Mouse (Mus musculus) midbrain, embryonic 14.5 days (tissue): Measurements from ENCODE around the gene Ppp2r5c. TPM values are rescaled to one million over a fixed set of nuclear protein-coding genes. Genes with fewer than 3 reads are reported as not detected.
A peak's percentile ranks its signal among the peaks of the same experiment; 100 is the strongest.

Source experiments
- ATAC-seq: fragments of 200-750 bp; cut with Nextera tagmentation; 2 replicates; pipeline ENCODE4 v1.8.0; 2017; ENCODE audit warnings: moderate number of reproducible peaks, moderate library complexity; ENCODE audit not compliant: low FRiP score, low TSS enrichment
- DNase-seq: peaks from one replicate; pipeline ENCODE4 v3.0.0-alpha.2; 2015
- H3K27ac ChIP-seq: fragments of 300-500 bp; sonication (generic); replicated peaks from 2 replicates; pipeline ENCODE4 v1.5.1; 2014; ENCODE audit warnings: mild to moderate bottlenecking, low read depth, low read length, moderate library complexity
- H3K27me3 ChIP-seq: fragments of 300-500 bp; sonication (generic); 2 replicates; pipeline ENCODE4 v1.6.1; 2014; ENCODE audit warnings: low read length, control low read depth, mixed read lengths; ENCODE audit not compliant: control insufficient read depth, insufficient read depth
- H3K36me3 ChIP-seq: fragments of 300-500 bp; sonication (generic); 2 replicates; pipeline ENCODE4 v1.6.1; 2014; ENCODE audit warnings: low read length, control low read depth; ENCODE audit not compliant: control insufficient read depth, insufficient read depth
- H3K4me1 ChIP-seq: fragments of 300-500 bp; sonication (generic); 2 replicates; pipeline ENCODE4 v1.6.1; 2014; ENCODE audit warnings: mild to moderate bottlenecking, antibody characterized with exemption, low read length, control low read depth; ENCODE audit not compliant: control insufficient read depth, insufficient read depth
- H3K4me2 ChIP-seq: fragments of 300-500 bp; sonication (generic); 2 replicates; pipeline ENCODE4 v1.6.1; 2014; ENCODE audit warnings: mild to moderate bottlenecking, low read length, moderate library complexity
- H3K4me3 ChIP-seq: fragments of 300-500 bp; sonication (generic); replicated peaks from 2 replicates; pipeline ENCODE4 v1.5.1; 2014; ENCODE audit warnings: low read depth, low read length
- H3K9ac ChIP-seq: fragments of 300-500 bp; sonication (generic); replicated peaks from 2 replicates; pipeline ENCODE4 v1.6.1; 2014; ENCODE audit warnings: mild to moderate bottlenecking, low read length, moderate library complexity
- H3K9me3 ChIP-seq: fragments of 300-500 bp; sonication (generic); 2 replicates; pipeline ENCODE4 v1.6.1; 2016; ENCODE audit warnings: low read length, control low read depth, mixed read lengths; ENCODE audit not compliant: control insufficient read depth
- WGBS: fragments of 180-500 bp; shearing (Covaris S2); extraction: QIAGEN DNeasy Blood & Tissue Kit; methylation state at CpG from one replicate; pipeline ENCODE4 v1.1.7; 2014; 5-methylcytosine and 5-hydroxymethylcytosine counted together
- polyA plus RNA-seq: library from polyadenylated mRNA; unstranded; fragments of >200 nt; fragmentation: Nextera tagmentation; extraction: Ambion mirVana; gene quantifications from 2 replicates; pipeline ENCODE4 v1.2.1, GENCODE M21; 2014

The Ppp2r5c gene
- polyA plus RNA-seq, 1 experiment from 2014 or later = 158 TPM

- WGBS = 93% methylated on average over 5 of the region's 5 CpGs
- Histone ChIP-seq H3K4me2 (no peak overlapping the region), H3K9ac (no peak overlapping the region), H3K36me3 (peaks cover 35% of the 10 kb centered on the region), H3K27ac (no peak overlapping the region), H3K27me3 (no peaks in the 10 kb centered on the region), H3K4me3 (no peak overlapping the region), H3K4me1 (no peaks in the 10 kb centered on the region), H3K9me3 (no peaks in the 10 kb centered on the region)
- ATAC-seq = no peak
- no peak for DNase-seq
These were observed 76.6 kb downstream of the Ppp2r5c start for GRCm38 (mm10) chr12:110523526-110523925.

GRCm38 (mm10) chr12:110532711-110533110, 85.8 kb downstream of the Ppp2r5c start:
- Histone ChIP-seq H3K4me2 (no peak overlapping the region), H3K27ac (no peak overlapping the region), H3K4me3 (no peak overlapping the region), H3K36me3 (0 out of 2 replicates have a peak, but pooled peaks cover 2% of the 10 kb centered on the region), H3K4me1 (no peaks in the 10 kb centered on the region), H3K27me3 (no peaks in the 10 kb centered on the region), H3K9ac (peak overlapping the region; percentile 14; the same call in 1 of the 2 replicates), H3K9me3 (no peaks in the 10 kb centered on the region)
- 93% methylated on average over 6 of the region's 6 CpGs for WGBS
- ATAC-seq = no peak
- DNase-seq = no peak

- ATAC-seq = no peak
- 92% methylated on average over 2 of the region's 2 CpGs for WGBS
- no peak overlapping the region for H3K27ac ChIP-seq
These were observed 86.2 kb downstream of the Ppp2r5c start for GRCm38 (mm10) chr12:110533151-110533550.

GRCm38 (mm10) chr12:110533832-110534231, 86.9 kb downstream of the Ppp2r5c start:
- 0 out of 2 replicates have a peak, but pooled peaks cover 2% of the 10 kb centered on the region for H3K36me3 ChIP-seq
- no peaks in the 10 kb centered on the region for H3K4me1 ChIP-seq
- H3K27me3 ChIP-seq = no peaks in the 10 kb centered on the region
- WGBS = 96% methylated on average over 3 of the region's 3 CpGs
- ATAC-seq (no peak), DNase-seq (no peak)
- H3K9me3 ChIP-seq = no peaks in the 10 kb centered on the region
- no peak overlapping the region for H3K9ac ChIP-seq
- H3K27ac ChIP-seq = no peak overlapping the region
- H3K4me3 ChIP-seq = no peak overlapping the region
- H3K4me2 ChIP-seq = no peak overlapping the region

More at GRCm38 (mm10) chr12:110533151-110533550, 86.2 kb downstream of the Ppp2r5c start:
- Histone ChIP-seq H3K9ac (no peak overlapping the region), H3K9me3 (no peaks in the 10 kb centered on the region), H3K36me3 (0 out of 2 replicates have a peak, but pooled peaks cover 2% of the 10 kb centered on the region), H3K27me3 (no peaks in the 10 kb centered on the region), H3K4me2 (no peak overlapping the region), H3K4me3 (no peak overlapping the region), H3K4me1 (no peaks in the 10 kb centered on the region)
- DNase-seq = no peak

- Histone ChIP-seq H3K27ac (no peak overlapping the region), H3K27me3 (no peaks in the 10 kb centered on the region), H3K9me3 (no peaks in the 10 kb centered on the region), H3K36me3 (0 out of 2 replicates have a peak, but pooled peaks cover 2% of the 10 kb centered on the region), H3K4me3 (no peak overlapping the region), H3K9ac (no peak overlapping the region), H3K4me2 (no peak overlapping the region), H3K4me1 (no peaks in the 10 kb centered on the region)
- DNase-seq = no peak
- WGBS = 91% methylated on average over 5 of the region's 5 CpGs
- no peak for ATAC-seq
These were observed 88.4 kb downstream of the Ppp2r5c start for GRCm38 (mm10) chr12:110535361-110535760.

- H3K27me3 ChIP-seq = no peaks in the 10 kb centered on the region
- WGBS = 95% methylated on average over 8 of the region's 8 CpGs
These were observed 90.8 kb downstream of the Ppp2r5c start for GRCm38 (mm10) chr12:110537751-110538150.

GRCm38 (mm10) chr12:110539346-110539745, 92.4 kb downstream of the Ppp2r5c start:
- Histone ChIP-seq H3K27ac (no peak overlapping the region), H3K27me3 (no peaks in the 10 kb centered on the region), H3K4me3 (no peak overlapping the region), H3K9me3 (no peaks in the 10 kb centered on the region), H3K4me2 (no peak overlapping the region), H3K4me1 (no peaks in the 10 kb centered on the region), H3K36me3 (no peaks in the 10 kb centered on the region; the same call in 1 of the 2 replicates), H3K9ac (no peak overlapping the region)
- DNase-seq (no peak), ATAC-seq (no peak)
- WGBS = 94% methylated on average over 10 of the region's 10 CpGs

More at GRCm38 (mm10) chr12:110537751-110538150, 90.8 kb downstream of the Ppp2r5c start:
- Histone ChIP-seq H3K9ac (no peak overlapping the region), H3K4me3 (no peak overlapping the region), H3K27ac (no peak overlapping the region), H3K4me2 (no peak overlapping the region), H3K4me1 (no peaks in the 10 kb centered on the region), H3K9me3 (no peaks in the 10 kb centered on the region), H3K36me3 (0 out of 2 replicates have a peak, but pooled peaks cover 2% of the 10 kb centered on the region)
- DNase-seq (no peak), ATAC-seq (no peak)

- H3K4me3 ChIP-seq = no peak overlapping the region
- no peak overlapping the region for H3K27ac ChIP-seq
- DNase-seq (no peak), ATAC-seq (no peak)
- H3K4me1 ChIP-seq = no peaks in the 10 kb centered on the region
- no peak overlapping the region for H3K4me2 ChIP-seq
- no peaks in the 10 kb centered on the region for H3K9me3 ChIP-seq
- no peaks in the 10 kb centered on the region for H3K27me3 ChIP-seq
- H3K9ac ChIP-seq = no peak overlapping the region
- 85% methylated on average over 9 of the region's 9 CpGs for WGBS
- no peaks in the 10 kb centered on the region; the same call in 1 of the 2 replicates for H3K36me3 ChIP-seq
These were observed 92.9 kb downstream of the Ppp2r5c start for GRCm38 (mm10) chr12:110539798-110540197.

GRCm38 (mm10) chr12:110540273-110540672, 93.4 kb downstream of the Ppp2r5c start:
- H3K4me1 ChIP-seq = no peaks in the 10 kb centered on the region
- H3K36me3 ChIP-seq = no peaks in the 10 kb centered on the region; the same call in 1 of the 2 replicates
- no peak for DNase-seq
- ATAC-seq = no peak
- H3K27ac ChIP-seq = no peak overlapping the region
- no peak overlapping the region for H3K4me2 ChIP-seq
- WGBS = 94% methylated on average over 8 of the region's 8 CpGs
- H3K9ac ChIP-seq = no peak overlapping the region
- H3K4me3 ChIP-seq = no peak overlapping the region
- no peaks in the 10 kb centered on the region for H3K27me3 ChIP-seq
- no peaks in the 10 kb centered on the region for H3K9me3 ChIP-seq
